Mouse (Mus musculus) bone marrow macrophage, adult 2 months (primary cell): ENCODE results near the gene Noct. TPM values are rescaled to one million over a fixed set of nuclear protein-coding genes. Genes with fewer than 3 reads are reported as not detected.

ENCODE experiments used
- H3K27ac ChIP-seq: 2 replicates; pipeline ENCODE4 v1.5.1; 2012; ENCODE audit warnings: low read depth, low read length; ENCODE audit not compliant: insufficient read depth
- H3K4me1 ChIP-seq: 2 replicates; pipeline ENCODE4 v1.6.1; 2012; ENCODE audit warnings: low read length; ENCODE audit not compliant: control insufficient read depth, insufficient read depth
- H3K4me3 ChIP-seq: 2 replicates; pipeline ENCODE4 v1.5.1; 2012; ENCODE audit warnings: mild to moderate bottlenecking, low read length, moderate library complexity; ENCODE audit not compliant: insufficient read depth
- CTCF ChIP-seq: IDR thresholded peaks from 2 replicates; pipeline ENCODE4 v1.5.1; 2012; ENCODE audit warnings: low read depth, mild to moderate bottlenecking, low read length, moderate library complexity
- POLR2A ChIP-seq: IDR thresholded peaks from 2 replicates; pipeline ENCODE4 v1.6.1; 2012; ENCODE audit warnings: mild to moderate bottlenecking, low read depth, low read length, borderline replicate concordance
- polyA plus RNA-seq: library from polyadenylated mRNA; stranded (reverse); fragments of >200 nt; gene quantifications from 2 replicates; pipeline ENCODE4 v1.2.4, GENCODE M21; 2012; ENCODE audit not compliant: missing spikeins, insufficient read depth, insufficient read length

Gene Noct
- polyA plus RNA-seq, 1 experiment = 8.3 TPM

DNA sequence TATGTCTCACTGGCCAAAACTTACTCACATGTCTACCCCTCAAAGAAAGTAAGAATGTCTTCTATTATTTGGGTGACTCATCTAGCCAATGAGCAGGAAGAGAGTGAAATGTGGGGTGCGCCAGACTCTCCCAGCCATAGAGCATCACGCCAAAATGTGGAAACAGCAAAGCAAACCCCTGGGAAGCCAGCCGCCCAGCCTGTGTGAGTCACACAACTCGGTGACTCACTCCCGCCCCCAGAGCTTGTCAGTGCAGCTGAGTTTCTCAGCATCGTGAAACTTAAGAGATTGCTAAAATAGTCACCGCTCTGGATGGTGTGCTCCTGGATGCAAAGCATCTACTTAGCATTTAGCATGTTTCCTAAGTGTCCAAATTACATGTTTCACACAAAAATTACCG is 28.9 kb upstream of the Noct start:
- peaks cover 45% of the 10 kb centered on the region for H3K4me1 ChIP-seq
- peak overlapping the region; percentile 22; the same call in 1 of the 2 replicates for H3K27ac ChIP-seq
- no peak for TF ChIP-seq CTCF
- no peak overlapping the region for H3K4me3 ChIP-seq

DNA sequence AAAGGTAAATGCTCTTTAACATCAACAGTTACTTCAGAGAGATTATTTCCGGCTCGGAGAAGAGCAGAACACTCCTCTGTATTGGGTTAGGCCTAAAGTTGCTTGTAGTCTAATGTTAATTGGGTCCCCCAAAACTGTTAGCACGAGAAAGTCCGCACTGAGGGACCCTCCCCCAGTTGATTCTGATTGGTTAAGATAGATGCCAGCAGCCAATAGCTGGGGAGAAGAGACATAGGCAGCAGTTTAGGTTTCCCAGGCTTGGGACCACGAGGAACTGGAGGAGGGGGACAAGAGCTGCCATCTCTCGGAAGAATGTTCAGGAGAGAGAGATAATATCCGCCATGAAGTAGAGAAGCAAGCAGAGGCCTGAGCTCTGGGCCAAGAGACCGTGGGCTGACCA is 28.5 kb upstream of the Noct start:
- Histone ChIP-seq H3K27ac (peak overlapping the region; percentile 22), H3K4me1 (peaks cover 45% of the 10 kb centered on the region), H3K4me3 (no peak overlapping the region)
- no peak for TF ChIP-seq POLR2A
- no peak for TF ChIP-seq CTCF

DNA sequence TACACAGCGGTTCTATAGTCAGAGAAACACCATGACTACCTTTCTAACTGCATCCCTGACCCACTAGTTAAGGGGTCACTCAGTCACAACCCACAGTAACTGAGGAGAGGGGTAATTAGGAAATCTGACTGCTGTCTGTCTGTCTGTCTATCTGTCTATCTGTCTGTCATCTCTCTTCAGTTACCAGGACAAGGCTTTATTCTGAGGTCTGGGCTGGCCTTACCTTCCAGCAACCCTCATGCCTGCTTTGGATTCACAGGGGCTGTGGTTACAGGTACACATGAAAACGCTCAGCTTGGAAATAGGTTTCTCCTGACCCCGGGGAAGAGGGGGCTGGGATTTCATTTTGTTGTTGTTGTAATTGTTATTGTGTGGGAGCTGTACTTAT is 27.5 kb upstream of the Noct start:
- Histone ChIP-seq H3K4me3 (no peak overlapping the region), H3K4me1 (peaks cover 45% of the 10 kb centered on the region), H3K27ac (peak overlapping the region; percentile 58)
- no peak for TF ChIP-seq POLR2A
- no peak for TF ChIP-seq CTCF

DNA sequence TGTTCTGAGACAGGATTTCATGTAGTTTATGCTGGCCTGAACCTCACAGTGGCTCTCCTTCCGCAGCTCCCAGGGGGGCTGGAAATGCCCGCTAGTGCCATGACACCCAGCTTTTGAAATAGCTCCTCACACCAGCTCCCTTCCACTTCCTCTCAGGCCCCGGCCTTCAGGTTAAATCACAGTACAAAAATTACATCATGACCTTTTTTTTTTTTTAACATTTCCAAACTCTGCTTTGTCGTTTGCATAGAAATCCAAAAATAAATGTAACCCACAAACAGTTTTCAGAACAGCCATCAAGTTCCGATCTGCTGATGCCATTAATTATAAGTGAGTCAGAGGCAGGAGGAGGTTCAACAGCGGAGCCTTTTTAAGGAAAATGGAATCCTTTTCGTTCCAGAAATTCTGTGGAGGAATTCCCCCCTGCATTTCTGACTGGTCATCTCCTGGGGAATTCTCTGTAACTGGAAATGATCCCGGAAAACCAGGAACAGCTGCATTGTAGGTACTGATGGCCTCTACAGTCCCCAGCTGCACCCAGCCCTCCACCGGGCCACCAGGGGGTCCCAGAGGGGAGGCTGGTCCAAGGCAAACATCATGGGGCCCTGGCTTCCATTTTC is 27.0 kb upstream of the Noct start:
- Histone ChIP-seq H3K27ac (peak overlapping the region; percentile 68), H3K4me1 (peaks cover 45% of the 10 kb centered on the region), H3K4me3 (0 out of 2 replicates have a peak overlapping the region, but pooled peaks have one; percentile 10)
- TF ChIP-seq CTCF = 0 out of 2 replicates have a peak, but pooled peaks have one; percentile 12
- TF ChIP-seq POLR2A = no peak

DNA sequence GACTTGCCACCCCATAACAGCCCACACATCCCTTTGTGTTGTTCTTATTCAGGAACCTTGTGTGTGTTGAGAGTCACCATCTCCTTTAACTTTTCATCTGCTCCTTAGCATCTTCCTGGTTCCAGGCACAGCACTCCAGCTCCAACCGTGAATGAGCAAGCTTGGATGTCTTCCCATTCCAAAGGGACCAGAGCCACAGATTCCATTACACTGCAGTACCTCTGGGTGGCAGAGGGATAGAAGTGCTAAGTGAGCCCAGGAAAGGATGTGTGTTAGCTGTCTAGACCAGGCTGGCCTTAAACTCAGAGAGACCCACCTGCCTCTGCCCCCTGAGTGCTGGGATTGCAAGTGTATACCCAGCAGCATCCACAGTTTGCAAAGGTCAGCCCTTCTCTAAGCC is 26.0 kb upstream of the Noct start:
- H3K27ac ChIP-seq = no peak overlapping the region
- no peak for TF ChIP-seq CTCF
- no peak for TF ChIP-seq POLR2A

DNA sequence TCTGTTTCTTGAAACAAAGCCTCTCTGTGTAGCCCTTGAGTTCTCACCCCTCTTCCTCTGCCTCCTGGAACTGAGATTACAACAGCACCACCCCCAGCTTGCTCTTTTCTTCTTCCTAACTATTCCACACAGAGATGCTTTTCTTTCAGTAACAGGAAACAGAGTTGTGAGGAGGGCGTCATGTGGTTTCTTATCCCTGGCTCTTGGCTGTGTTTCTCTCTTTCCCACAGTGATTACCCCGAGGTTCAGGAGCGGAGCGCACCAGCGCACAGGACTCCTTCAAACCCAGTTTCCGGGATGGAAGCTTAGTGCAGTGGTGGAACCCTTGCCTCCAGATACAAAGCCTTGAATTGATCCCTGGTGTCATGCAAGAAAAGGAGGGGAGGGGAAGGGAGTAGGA is 25.1 kb upstream of the Noct start:
- no peak for TF ChIP-seq POLR2A
- no peak for TF ChIP-seq CTCF
- Histone ChIP-seq H3K27ac (no peak overlapping the region), H3K4me1 (peaks cover 43% of the 10 kb centered on the region), H3K4me3 (no peak overlapping the region)

More for the DNA sequence above, 26.0 kb upstream of the Noct start:
- Histone ChIP-seq H3K4me1 (peaks cover 45% of the 10 kb centered on the region), H3K4me3 (no peak overlapping the region)

DNA sequence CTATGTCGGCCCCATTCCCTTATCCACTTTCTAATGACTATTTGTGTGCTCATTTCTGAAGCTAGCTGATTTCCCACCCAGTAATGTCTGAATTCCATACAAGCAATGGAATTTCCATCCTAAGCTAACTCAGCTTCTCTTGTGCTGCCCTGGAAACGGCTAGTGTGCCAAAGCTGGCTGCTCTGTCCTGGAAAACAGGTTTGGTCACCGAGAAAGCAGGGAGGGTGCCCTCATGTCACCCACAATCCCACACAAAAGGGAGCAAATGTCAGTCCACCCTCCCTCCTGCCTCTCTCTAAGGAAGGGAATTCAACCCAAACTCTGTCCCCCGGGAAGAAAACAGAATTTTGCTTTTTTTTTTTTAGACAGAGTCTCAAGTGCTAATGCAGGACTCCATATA is 23.9 kb upstream of the Noct start:
- no peak for TF ChIP-seq CTCF
- no peak for TF ChIP-seq POLR2A
- no peak overlapping the region for H3K27ac ChIP-seq
- no peak overlapping the region for H3K4me3 ChIP-seq
- H3K4me1 ChIP-seq = peaks cover 35% of the 10 kb centered on the region

DNA sequence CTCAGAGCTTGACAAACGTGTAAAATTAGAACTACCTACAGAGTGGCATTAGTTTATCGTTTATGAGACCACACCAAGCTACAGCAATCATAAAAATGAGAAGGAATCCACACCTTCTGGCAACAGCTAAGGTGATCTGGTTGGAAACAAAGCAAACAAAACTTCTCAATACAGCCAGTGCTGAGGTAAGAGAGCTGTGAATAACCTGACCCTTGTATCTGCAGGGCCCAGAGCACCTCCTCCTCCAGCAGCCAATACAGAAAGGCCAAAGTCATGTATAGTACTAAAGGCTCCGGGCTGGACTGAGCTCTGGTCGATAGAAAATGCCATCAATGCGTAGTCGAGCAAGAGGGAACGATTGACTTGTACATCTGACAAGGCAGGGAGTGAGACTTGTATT is 23.4 kb upstream of the Noct start:
- Histone ChIP-seq H3K4me3 (no peak overlapping the region), H3K4me1 (peaks cover 32% of the 10 kb centered on the region), H3K27ac (no peak overlapping the region)
- no peak for TF ChIP-seq CTCF
- TF ChIP-seq POLR2A = no peak

DNA sequence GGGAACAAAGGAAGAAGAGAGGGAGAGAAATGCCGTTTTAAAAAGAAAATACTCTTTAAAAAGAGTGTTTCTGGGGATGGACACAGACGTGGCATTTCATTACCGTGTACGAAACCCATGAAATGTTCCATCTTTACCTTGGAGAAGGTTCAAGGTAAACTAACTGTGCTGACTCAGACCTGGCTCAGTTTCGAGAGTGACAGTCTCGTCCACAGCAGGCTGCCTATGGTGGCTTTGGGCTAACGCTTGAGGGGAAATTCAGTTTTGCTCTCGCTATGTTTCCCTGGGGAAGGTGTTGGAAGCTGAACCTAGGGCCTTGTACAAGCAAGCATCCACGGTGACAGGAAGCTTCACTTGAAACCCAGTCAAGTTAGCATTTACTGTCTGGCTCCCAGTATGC is 22.3 kb upstream of the Noct start:
- no peak overlapping the region for H3K27ac ChIP-seq
- peaks cover 23% of the 10 kb centered on the region for H3K4me1 ChIP-seq
- no peak for TF ChIP-seq POLR2A
- no peak for TF ChIP-seq CTCF
- no peak overlapping the region for H3K4me3 ChIP-seq

DNA sequence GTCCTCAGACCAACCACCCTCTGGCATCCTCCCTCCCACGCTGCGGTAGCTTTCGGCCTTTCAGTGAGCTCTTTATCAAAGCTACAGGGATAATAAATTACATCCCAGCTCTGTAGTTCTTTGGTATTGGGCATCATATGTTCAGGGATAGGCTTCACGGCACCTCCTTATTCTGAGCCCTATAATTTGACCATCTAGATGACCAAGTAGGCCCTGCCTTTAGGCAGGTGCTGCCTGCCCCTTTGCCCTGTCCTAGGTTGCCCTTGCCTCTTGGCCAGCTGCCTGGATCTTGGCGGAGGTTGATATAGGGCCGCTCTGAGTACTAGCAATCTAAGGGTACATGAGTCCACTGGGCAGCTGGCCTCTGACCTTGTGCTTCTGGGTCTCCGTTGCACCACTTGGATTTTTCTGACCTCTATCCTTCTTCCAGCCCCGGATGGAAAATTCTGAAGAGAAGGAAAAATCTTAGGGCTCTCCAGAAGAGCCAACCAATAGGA is 21.7 kb upstream of the Noct start:
- Histone ChIP-seq H3K27ac (no peak overlapping the region), H3K4me1 (peaks cover 20% of the 10 kb centered on the region), H3K4me3 (no peak overlapping the region)
- no peak for TF ChIP-seq CTCF
- no peak for TF ChIP-seq POLR2A

DNA sequence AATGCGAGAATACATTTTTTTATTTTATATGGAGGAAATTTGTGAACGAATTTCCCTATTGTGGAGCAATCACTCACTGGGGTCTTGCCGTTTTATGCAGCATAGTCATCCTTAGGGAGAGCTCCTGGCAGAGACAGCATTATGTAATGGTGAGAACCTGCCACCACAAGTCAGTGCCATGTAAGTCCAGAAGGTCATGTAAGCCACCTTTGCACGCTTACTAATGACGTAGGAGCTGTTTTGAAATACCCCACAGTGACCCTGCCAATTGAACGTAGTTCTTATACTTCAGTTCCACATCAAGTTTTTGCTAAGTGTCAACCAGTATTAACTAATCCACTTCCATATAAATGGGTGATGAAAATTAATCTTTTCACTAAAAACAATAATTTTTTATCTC is 20.3 kb upstream of the Noct start:
- Histone ChIP-seq H3K4me3 (no peak overlapping the region), H3K27ac (no peak overlapping the region), H3K4me1 (peaks cover 12% of the 10 kb centered on the region)
- TF ChIP-seq POLR2A = no peak
- TF ChIP-seq CTCF = no peak

DNA sequence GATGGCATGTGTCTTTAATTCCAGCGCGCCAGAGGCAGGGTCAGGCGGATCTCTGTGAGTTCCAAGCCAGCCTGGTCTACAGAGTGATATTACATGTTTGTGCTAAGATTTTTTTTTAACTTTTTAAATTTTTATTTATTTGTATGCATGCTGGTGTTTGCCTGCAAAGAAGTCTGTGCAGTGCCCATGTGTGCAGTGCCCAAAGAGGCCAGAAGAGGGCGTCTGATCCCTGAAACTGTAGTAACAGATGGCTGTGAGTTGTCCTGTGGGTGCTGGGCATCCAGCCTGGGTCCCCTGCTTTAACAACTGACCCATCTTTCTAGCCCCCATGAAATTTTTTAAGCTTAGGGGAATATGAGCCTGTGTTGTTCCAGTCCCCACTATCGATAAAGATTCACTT is 19.8 kb upstream of the Noct start:
- Histone ChIP-seq H3K27ac (no peak overlapping the region), H3K4me3 (no peak overlapping the region), H3K4me1 (peaks cover 8% of the 10 kb centered on the region)
- TF ChIP-seq CTCF = peak; percentile 39; the same call in 1 of the 2 replicates
- no peak for TF ChIP-seq POLR2A
